Mouse (Mus musculus) olfactory bulb, adult 2 months (tissue): Measurements from ENCODE around the gene Zbtb8os.

Source experiments
- CTCF ChIP-seq: fragments of 200-500 bp; IDR thresholded peaks from 2 replicates; pipeline ENCODE4 v1.5.1; 2012; ENCODE audit warnings: low read depth, mild to moderate bottlenecking, low read length, moderate library complexity; ENCODE audit not compliant: insufficient read depth
- POLR2A ChIP-seq: fragments of 200-500 bp; IDR thresholded peaks from 2 replicates; pipeline ENCODE4 v1.6.1; 2012; ENCODE audit warnings: mild to moderate bottlenecking, low read depth, low read length, moderate library complexity; ENCODE audit not compliant: insufficient read depth

DNA sequence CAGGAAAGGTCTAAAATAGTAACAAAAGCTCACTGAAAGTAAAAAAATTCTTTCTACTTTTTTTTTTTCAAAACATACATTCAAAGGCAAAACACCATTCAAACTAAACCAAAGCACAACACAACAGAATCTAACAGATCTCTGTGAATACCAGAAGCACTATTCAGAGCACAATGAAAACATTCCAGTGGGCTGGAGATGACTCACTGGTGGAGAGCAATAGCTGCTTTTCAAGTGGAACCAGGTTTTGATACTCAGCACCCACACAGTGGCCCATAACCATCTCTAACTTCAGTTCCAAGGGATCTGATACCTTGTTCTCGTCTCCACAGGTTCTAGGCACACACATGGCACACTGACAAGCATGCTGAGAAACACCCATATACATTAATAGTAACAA, 10.7 kb upstream of the Zbtb8os start:
- TF ChIP-seq CTCF (no peak), POLR2A (no peak)
